Mouse (Mus musculus) neural tube, embryonic 10.5 days (tissue): ENCODE measurements around the gene Gm20869.
"Not testable (repeated sequence)": the region's sequence is repeated elsewhere in the genome, so short reads cannot be mapped to it uniquely, and the experiment has no call there.

ENCODE experiments used
- DNase-seq: peaks from one replicate; pipeline ENCODE4 v3.0.0-alpha.2; 2017; ENCODE audit warnings: low spot score; ENCODE audit errors: extremely low spot score

Gm20869 gene

DNA sequence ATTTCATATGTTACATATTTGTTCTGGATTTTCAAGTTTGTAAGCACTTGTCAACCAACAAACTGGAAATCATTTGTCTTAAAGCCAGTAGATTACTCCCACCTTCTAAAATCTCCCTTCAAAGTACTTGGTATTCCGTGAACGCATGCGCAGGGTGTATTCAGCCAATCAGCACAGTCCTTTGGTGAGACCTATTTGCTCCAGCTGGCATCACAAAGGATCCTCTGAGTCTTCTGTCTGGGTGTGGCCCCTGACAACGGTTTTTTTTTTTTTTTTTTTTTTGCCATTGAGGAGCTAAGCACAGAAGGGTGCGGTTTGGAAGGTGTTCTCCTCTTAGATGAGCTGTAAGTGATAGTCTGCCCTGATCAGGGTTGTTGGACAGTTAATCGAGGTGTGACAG lies at the start of gene Gm20869:
Gene Gm20869 (plus strand): TSS at position 301 of the 400 bp plus-strand sequence.
- DNase-seq: not testable (repeated sequence)
